In genomic region chrX:142228055-142228768, GRCm38 (mm10) we compare ENCODE assay signal across 8 mouse cellular contexts. TPM values are rescaled to one million over a fixed set of nuclear protein-coding genes. Genes with fewer than 3 reads are reported as not detected.
DNase-seq lines count a peak whose midpoint lies in the region; ATAC-seq and TF ChIP-seq lines count a peak whose summit lies in the region.

No protein-coding gene starts in this region.

- H3K27ac ChIP-seq in lung, postnatal 0 days (ENCODE audit: low read length): peak overlapping the region; percentile 87

- DNase-seq in MN1 (ENCODE audit: low spot score): peak; percentile 68
- peak; percentile 72 for DNase-seq in cerebellum, adult 8-10 months
- peak; percentile 49 for DNase-seq in forelimb bud, embryonic 11.5 days (ENCODE audit: low read depth, low spot score)
- DNase-seq in layer of hippocampus, adult 9-10 months (ENCODE audit: low spot score): peak; percentile 41
- DNase-seq in lung, postnatal 0 days (ENCODE audit: low spot score): peak; percentile 88
- DNase-seq in ovary, postnatal 14 days (ENCODE audit: low spot score): peak; percentile 54
- peak; percentile 74 for DNase-seq in thymus, postnatal 14 days

- peak overlapping the region; percentile 47 for H3K4me2 ChIP-seq in lung, postnatal 0 days (replicated peaks; ENCODE audit: low read depth, low read length)

- H3K4me3 ChIP-seq in lung, postnatal 0 days (ENCODE audit: low read depth, low read length): peak overlapping the region; percentile 49

- no peaks in the 10 kb centered on the region for H3K9me3 ChIP-seq in lung, postnatal 0 days (ENCODE audit: low read length)

- H3K9ac ChIP-seq in lung, postnatal 0 days (replicated peaks; ENCODE audit: low read depth): peak overlapping the region; percentile 41; the same call in 1 of the 2 replicates

- peak; percentile 90 for ATAC-seq in hematopoietic stem cell, adult 5-6 weeks (replicated peaks in 1 of 2; ENCODE audit: insufficient read depth in 1 of 2, low FRiP score in 2 of 2, low TSS enrichment in 1 of 2, low read depth in 1 of 2, poor library complexity in 2 of 2, severe bottlenecking in 2 of 2)
- peak; percentile 95 for ATAC-seq in lung, postnatal 0 days

- TF ChIP-seq EP300 in lung, postnatal 0 days (IDR thresholded peaks at IDR 0.05): no peak

- H3K36me3 ChIP-seq in lung, postnatal 0 days (ENCODE audit: insufficient read depth, low read length): no peaks in the 10 kb centered on the region

- no peaks in the 10 kb centered on the region for H3K27me3 ChIP-seq in lung, postnatal 0 days (replicated peaks; ENCODE audit: insufficient read depth, low read length)

- no peak for TF ChIP-seq CTCF in lung, postnatal 0 days (IDR thresholded peaks at IDR 0.05)

- H3K4me1 ChIP-seq in lung, postnatal 0 days (ENCODE audit: insufficient read depth, low read depth, low read length): no peaks in the 10 kb centered on the region

- WGBS in lung, postnatal 0 days: 22% methylated on average over 27 of the region's 42 CpGs

RNA-seq across cellular contexts. Expression of gene Nxt2, which starts 1.6 kb away (rescaled TPM):
- 17.1 and 32.8 TPM in 2 replicates for total RNA-seq in hematopoietic stem cell, adult 5-6 weeks (2017)
- polyA plus RNA-seq in lung, postnatal 0 days (2015; fragmentation: Nextera tagmentation; extraction: Ambion mirVana): 13.8 and 14.7 TPM in 2 replicates

RNA-seq across cellular contexts. Expression of gene Gucy2f, which starts 31.5 kb away (rescaled TPM):
- total RNA-seq in hematopoietic stem cell, adult 5-6 weeks (2017): not detected in 2 replicates
- polyA plus RNA-seq in lung, postnatal 0 days (2015; fragmentation: Nextera tagmentation; extraction: Ambion mirVana): not detected in 2 replicates

Comparison
In these comparisons a context has a peak if more than half of its experiments do, and no peak if none do; other contexts are left out.
1. Peak in every context shown above with its lines: DNase-seq, ATAC-seq, H3K4me3 ChIP-seq and H3K27ac ChIP-seq.